Mouse (Mus musculus): ENCODE data around the gene Lilra6.
"Not testable (repeated sequence)": the region's sequence is repeated elsewhere in the genome, so short reads cannot be mapped to it uniquely, and the experiment has no call there.

Gene Lilra6

DNA sequence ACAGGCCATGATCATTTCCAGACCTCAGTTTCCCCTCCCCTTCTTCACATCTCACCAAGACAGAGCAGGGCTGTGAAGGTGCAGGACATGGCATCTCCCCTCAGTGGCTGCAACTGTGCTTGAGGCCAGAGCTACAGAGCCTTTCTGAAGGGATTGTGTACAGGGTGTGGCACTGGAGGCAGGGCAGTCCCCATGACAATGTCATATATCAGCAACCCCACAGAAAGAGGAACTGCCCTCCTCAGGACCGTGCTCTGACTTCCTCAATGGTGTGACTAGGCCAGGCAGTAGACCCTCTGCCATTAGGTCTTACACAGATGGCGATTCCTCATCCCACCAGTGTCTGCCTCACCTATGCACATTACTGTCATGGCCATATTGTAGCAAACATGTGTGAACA lies at the start of gene Lilra6:
Gene Lilra6 (minus strand): TSS at position 117 of the 400 bp plus-strand sequence.
- not testable (repeated sequence) for DNase-seq (ENCODE audit: low spot score)

DNA sequence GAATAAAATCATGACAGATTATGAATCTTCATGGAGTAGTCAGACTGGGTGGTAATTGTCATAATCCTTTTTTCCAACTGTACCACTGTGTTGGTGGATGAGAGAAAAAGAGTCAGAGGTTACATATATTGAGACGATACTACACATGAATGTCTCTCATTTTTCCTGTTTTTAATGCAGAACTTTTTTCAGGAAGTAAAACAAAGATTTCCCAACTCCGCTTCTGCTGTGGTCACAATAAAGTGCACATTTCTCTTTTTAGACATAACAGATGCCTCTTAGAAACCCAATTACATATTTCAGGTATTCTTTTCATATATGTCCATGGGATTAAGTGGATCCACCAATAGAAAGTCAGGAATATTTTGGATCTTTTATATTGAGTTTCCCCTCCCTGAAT lies 46.7 kb upstream of the Lilra6 start:
- no peak for DNase-seq (ENCODE audit: low spot score)

DNA sequence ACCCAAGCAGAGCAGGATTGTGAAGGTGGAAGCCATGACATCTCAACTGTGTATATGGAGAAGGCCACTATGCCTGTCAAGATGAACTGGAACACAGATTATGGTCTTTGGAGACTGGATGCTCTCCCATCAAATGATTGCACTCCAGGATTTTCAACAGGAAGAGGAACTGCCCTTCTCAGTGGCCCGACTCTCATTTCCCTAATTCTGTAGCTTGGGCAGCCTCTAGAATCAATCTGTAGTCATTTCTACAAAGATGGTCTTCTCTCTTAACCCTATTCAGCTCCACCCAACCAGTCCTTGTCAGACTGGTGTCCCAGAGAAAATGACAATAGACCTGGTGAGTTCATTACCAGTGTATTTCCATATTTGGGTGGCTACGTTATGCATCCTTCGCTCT lies 42.1 kb upstream of the Lilra6 start:
- DNase-seq (ENCODE audit: low spot score) = no peak

DNA sequence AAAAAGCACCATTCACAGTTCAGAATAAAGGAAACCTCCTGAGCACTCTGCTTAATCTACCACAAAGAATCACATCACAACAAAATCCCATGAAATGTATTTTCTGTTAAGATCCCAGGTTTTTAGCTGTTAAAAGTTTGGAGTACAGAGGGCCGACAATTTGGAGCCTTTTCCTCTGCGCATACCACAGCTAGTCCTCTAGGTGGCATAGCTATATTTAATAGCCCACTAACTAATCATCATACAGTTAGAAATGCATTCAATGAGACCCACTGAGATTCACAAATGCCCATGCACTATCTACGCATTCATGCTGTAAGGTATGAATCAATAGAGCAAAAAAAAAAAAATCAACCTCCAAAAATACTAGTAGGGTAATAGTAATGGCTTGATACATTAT lies 33.9 kb upstream of the Lilra6 start:
- DNase-seq (ENCODE audit: low spot score) = no peak

DNA sequence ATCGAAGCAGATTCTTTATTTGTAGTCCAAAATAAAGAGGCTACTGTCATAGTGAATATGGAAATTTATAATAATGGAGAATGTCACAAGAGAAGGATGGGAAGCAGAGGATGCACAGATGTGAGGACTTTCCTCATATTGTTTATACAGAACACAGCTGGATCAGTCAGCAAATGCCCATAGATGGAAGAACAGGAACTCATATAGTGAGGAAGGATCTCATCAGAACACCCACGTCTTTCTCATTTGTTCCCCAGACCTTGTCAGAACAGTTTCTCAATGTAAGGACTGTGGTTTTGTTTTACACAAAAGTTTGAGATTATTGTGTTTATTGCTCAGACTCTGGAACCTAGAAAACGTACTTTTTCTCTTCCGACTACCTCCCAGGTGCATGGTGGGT lies 32.9 kb upstream of the Lilra6 start:
- DNase-seq (ENCODE audit: low spot score) = no peak

DNA sequence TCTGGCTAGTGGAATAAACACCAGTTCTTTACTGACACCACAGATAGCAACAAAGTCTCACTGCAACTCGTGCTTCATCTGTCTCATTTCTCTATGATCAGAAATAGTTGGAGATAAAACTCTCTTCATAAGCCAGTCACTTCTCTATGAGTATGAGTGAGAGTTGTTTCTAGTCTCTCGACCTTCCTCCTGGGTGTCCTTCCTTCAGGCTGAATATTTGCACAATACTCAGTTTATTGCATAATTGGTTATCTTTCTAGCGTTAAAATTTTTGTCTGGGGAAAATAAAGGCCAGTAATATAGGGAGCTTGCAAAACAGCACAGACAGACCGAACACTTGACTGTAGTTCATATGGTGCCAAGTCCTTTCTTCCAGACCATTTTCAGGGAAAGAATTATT lies 30.8 kb upstream of the Lilra6 start:
- DNase-seq (ENCODE audit: low spot score) = no peak

DNA sequence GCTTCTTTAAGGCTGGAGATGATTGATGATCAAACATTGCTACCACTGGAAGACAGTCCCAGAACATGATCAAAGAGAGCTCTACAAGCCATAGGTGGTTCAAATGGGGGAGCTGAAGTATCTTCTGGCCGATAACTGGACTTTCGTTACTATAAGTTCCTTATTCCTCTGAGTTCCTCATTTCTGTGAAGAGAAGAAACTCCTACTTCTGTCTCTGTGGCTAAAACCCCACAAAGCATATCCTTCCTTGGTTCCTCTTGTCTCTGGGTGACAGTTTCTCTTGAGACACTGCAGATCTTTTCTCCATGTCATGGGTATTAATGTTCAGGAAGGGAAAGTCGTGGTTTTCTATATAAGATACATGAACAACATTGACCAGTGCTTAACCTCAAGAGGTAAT lies 25.6 kb upstream of the Lilra6 start:
- DNase-seq (ENCODE audit: low spot score) = no peak

DNA sequence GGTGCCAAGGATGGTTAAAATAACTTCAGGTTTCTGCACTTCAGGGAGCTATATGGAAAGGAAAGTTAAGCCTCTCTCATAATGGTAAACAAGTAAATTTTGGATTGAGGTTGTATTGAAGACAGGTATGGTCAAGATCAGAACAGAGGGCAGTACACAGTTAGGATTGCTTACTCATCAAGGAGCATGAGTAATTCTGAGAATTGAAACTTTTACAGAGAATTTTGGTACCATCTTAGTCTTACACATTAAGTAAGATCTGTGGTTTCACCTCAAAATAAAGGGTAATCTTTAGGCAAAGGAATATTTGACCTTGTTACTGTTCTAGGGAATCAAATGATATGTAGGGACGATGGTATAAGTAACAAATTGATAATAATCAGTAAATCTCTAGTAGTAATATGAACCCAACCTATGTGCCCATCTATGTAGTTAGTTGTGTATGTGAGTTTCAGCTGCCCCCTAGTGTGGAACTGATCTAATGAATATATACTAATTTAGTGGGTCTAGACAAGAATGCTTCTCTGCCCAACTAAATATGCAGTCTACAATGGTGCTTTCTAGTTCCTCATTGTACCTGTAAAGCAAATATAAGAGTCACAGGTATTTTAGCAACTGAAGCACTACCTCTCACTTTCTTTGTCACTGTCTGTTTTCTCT lies 24.7 kb upstream of the Lilra6 start:
- no peak for DNase-seq (ENCODE audit: low spot score)

DNA sequence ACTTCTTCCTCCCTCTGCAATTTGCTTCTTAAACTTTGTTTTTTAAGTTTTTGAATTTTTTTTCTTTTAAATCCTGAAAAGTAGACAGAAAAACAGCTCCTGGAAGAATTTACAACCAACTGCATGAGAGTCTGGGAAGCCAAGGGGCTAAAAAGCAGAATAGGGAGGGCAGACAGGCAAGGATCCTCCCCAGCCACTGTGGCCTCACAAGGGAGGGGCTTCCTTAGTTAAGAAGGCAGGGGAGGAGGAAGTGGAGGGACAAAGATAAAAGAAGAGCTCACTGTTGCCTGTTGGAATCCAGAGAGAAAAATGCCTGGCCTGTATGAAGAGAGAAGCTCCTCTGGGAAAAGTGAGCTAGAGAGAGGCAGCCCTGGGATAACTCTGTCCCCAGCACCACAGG lies 20.2 kb upstream of the Lilra6 start:
- DNase-seq (ENCODE audit: low spot score) = not testable (repeated sequence)

DNA sequence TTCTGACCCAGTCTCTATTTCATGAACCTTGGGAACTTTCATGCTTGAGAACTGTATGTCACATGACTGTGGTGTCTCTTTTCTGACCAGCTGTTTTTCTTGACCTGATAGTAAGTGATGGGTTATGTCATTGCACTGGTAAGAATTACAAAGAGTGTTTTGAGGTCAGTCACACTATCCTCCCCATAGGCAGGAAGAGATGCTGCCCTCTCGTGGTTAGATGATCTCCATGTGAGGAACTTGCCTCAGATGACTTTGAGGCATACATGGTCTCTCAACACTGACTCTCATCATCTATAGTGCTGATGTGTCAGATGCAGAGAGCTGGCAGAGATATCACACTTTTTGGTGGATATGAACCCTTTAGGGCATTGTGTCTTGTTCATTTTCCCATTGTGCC lies 11.6 kb downstream of the Lilra6 start:
- no peak for DNase-seq (ENCODE audit: low spot score)

DNA sequence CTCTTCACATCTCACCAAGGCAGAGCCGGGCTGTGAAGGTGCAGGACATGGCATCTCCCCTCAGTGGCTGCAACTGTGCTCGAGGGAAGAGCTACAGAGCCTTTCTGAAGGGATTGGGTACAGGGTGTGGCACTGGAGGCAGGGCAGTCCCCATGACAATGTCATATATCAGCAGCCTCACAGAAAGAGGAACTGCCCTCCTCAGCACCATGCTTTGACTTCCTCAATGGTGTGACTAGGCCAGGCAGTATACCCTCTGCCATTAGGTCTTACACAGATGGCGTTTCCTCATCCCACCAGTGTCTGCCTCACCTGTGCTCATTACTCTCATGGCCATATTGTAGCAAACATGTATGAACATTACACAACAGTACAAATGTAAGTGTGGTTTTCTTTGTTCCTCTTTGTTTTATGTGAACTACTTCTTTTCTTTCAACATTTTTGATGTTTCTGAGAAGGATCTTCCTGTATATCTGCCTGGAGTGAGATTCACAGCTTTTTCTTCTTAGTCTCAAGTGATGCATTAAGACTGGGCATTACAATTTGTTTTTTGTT lies 17.2 kb downstream of the Lilra6 start, which contains the start of gene Gm14548:
Gene Gm14548 (minus strand): TSS at position 85 of the 555 bp plus-strand sequence.
- DNase-seq (ENCODE audit: low spot score) = not testable (repeated sequence)

DNA sequence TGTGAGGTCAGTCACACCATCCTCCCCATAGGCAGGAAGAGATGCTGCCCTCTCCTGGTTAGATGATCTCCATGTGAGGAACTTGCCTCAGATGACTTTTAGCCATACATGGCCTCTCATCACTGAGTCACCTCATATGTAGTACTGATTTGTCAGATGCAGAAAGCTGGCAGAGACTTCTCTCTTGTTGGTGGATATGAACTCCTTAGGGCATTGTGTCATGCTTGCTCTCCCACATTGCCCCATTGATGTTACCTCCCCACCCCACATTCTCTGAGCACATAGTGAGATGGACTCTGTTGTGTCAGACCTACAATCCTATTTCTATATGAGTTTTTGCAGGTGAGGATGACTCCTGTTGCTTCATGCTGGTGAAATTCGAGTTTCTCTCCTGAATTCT lies 40.3 kb downstream of the Lilra6 start:
- not testable (repeated sequence) for DNase-seq (ENCODE audit: low spot score)

Measured in ovary, postnatal 14 days (tissue).